7 mouse cellular contexts compared by ENCODE assay signal in genomic region chr12:52097049-52097649, GRCm38 (mm10). TPM values are rescaled to one million over a fixed set of nuclear protein-coding genes. Genes with fewer than 3 reads are reported as not detected.
A peak's percentile ranks its signal among the peaks of the same experiment; 100 is the strongest.
DNase-seq lines count a peak whose midpoint lies in the region; ATAC-seq and TF ChIP-seq lines count a peak whose summit lies in the region.

No protein-coding gene starts in this region.

- H3K36me3 ChIP-seq in embryonic facial prominence, embryonic 15.5 days, result no peaks in the 10 kb centered on the region
- no peaks in the 10 kb centered on the region for H3K36me3 ChIP-seq in intestine, postnatal 0 days (ENCODE audit: control insufficient read depth, insufficient read depth)
- H3K36me3 ChIP-seq in neural tube, embryonic 15.5 days, result no peaks in the 10 kb centered on the region

- H3K4me1 ChIP-seq in lung, adult 2 months (ENCODE audit: control insufficient read depth, insufficient read depth, low read length), result no peaks in the 10 kb centered on the region; the same call in 1 of the 2 replicates
- peaks cover 2% of the 10 kb centered on the region; the same call in 1 of the 2 replicates for H3K4me1 ChIP-seq in embryonic facial prominence, embryonic 15.5 days
- no peaks in the 10 kb centered on the region for H3K4me1 ChIP-seq in intestine, postnatal 0 days (replicated peaks; ENCODE audit: control insufficient read depth, insufficient read depth, low read length)
- H3K4me1 ChIP-seq in neural tube, embryonic 15.5 days, result peaks cover 10% of the 10 kb centered on the region

- no peak overlapping the region for H3K27ac ChIP-seq in embryonic facial prominence, embryonic 15.5 days (replicated peaks)
- no peak overlapping the region for H3K27ac ChIP-seq in intestine, postnatal 0 days (ENCODE audit: low read depth, low read length)
- no peak overlapping the region; the same call in 1 of the 2 replicates for H3K27ac ChIP-seq in neural tube, embryonic 15.5 days (replicated peaks)

- peak overlapping the region; percentile 51 for H3K4me2 ChIP-seq in embryonic facial prominence, embryonic 15.5 days (replicated peaks)
- H3K4me2 ChIP-seq in intestine, postnatal 0 days (replicated peaks; ENCODE audit: low read depth), result peak overlapping the region; percentile 59
- peak overlapping the region; percentile 61 for H3K4me2 ChIP-seq in neural tube, embryonic 15.5 days

- peak overlapping the region; percentile 88 for H3K4me3 ChIP-seq in lung, adult 2 months (replicated peaks; ENCODE audit: extremely low read depth, low read depth, low read length)
- peak overlapping the region; percentile 94 for H3K4me3 ChIP-seq in embryonic facial prominence, embryonic 15.5 days (replicated peaks)
- H3K4me3 ChIP-seq in intestine, postnatal 0 days (ENCODE audit: low read depth, low read length), result peak overlapping the region; percentile 76
- H3K4me3 ChIP-seq in neural tube, embryonic 15.5 days (replicated peaks), result peak overlapping the region; percentile 97

- peak; percentile 39; the same call in 1 of the 2 replicates for ATAC-seq in embryonic facial prominence, embryonic 15.5 days (ENCODE audit: insufficient number of reproducible peaks, low FRiP score, low TSS enrichment, low read depth)
- ATAC-seq in intestine, postnatal 0 days, result peak; percentile 32; the same call in 1 of the 2 replicates
- ATAC-seq in neural tube, embryonic 15.5 days (ENCODE audit: low FRiP score), result peak; percentile 74

- H3K27me3 ChIP-seq in embryonic facial prominence, embryonic 15.5 days, result no peaks in the 10 kb centered on the region
- H3K27me3 ChIP-seq in intestine, postnatal 0 days (replicated peaks; ENCODE audit: control insufficient read depth, insufficient read depth, low read length), result no peaks in the 10 kb centered on the region
- no peaks in the 10 kb centered on the region for H3K27me3 ChIP-seq in neural tube, embryonic 15.5 days (replicated peaks)

- no peak overlapping the region for H3K9ac ChIP-seq in embryonic facial prominence, embryonic 15.5 days
- H3K9ac ChIP-seq in intestine, postnatal 0 days (ENCODE audit: low read depth, low read length), result no peak overlapping the region
- H3K9ac ChIP-seq in neural tube, embryonic 15.5 days (replicated peaks), result no peak overlapping the region; the same call in 1 of the 2 replicates

- no peak for TF ChIP-seq POLR2A in lung, adult 2 months (IDR thresholded peaks at IDR 0.05; ENCODE audit: borderline replicate concordance, extremely low read depth, low read depth, low read length)

- no peak for DNase-seq in lung, adult 2 months
- DNase-seq in lung, adult 18-20 months, result no peak
- DNase-seq in retina, embryonic 14.5 days (ENCODE audit: low spot score), result no peak
- DNase-seq in gastrocnemius, postnatal 10 days, result no peak

- no peaks in the 10 kb centered on the region for H3K9me3 ChIP-seq in embryonic facial prominence, embryonic 15.5 days (replicated peaks)
- no peaks in the 10 kb centered on the region for H3K9me3 ChIP-seq in intestine, postnatal 0 days (ENCODE audit: control insufficient read depth)
- H3K9me3 ChIP-seq in neural tube, embryonic 15.5 days (replicated peaks), result no peaks in the 10 kb centered on the region

- no peak for TF ChIP-seq CTCF in lung, adult 2 months (IDR thresholded peaks at IDR 0.05; ENCODE audit: insufficient read depth, low read length)
- no peak for TF ChIP-seq CTCF in intestine, postnatal 0 days (IDR thresholded peaks at IDR 0.05; ENCODE audit: low read depth)

- WGBS in lung, adult 2 months, result 70% methylated on average over 13 of the region's 13 CpGs
- WGBS in embryonic facial prominence, embryonic 15.5 days, result 71% methylated on average over 13 of the region's 13 CpGs
- 68% methylated on average over 13 of the region's 13 CpGs for WGBS in intestine, postnatal 0 days
- 65% methylated on average over 13 of the region's 13 CpGs for WGBS in neural tube, embryonic 15.5 days

RNA-seq across cellular contexts. Expression of gene Nubpl, which starts 0.4 kb away (rescaled TPM):
- polyA plus RNA-seq in lung, adult 2 months (2012; rRNA removed), result 1.0 and 1.6 TPM in 2 replicates
- 12.2 and 13.3 TPM in 2 replicates for polyA plus RNA-seq in embryonic facial prominence, embryonic 15.5 days (2015; fragmentation: Nextera tagmentation; extraction: Ambion mirVana)
- polyA plus RNA-seq in intestine, postnatal 0 days (2015; fragmentation: Nextera tagmentation; extraction: Ambion mirVana), result 5.7 and 6.4 TPM in 2 replicates
- 7.3 and 8.0 TPM in 2 replicates for polyA plus RNA-seq in neural tube, embryonic 15.5 days (2015; fragmentation: Nextera tagmentation; extraction: Ambion mirVana)
- total RNA-seq in gastrocnemius, postnatal 10 days (2021), result 1 to 10 TPM; 4.1 to 6.0 TPM
